Mouse (Mus musculus): ENCODE measurements around the gene Gm36864.
"Not testable (repeated sequence)": the region's sequence is repeated elsewhere in the genome, so short reads cannot be mapped to it uniquely, and the experiment has no call there.

The Gm36864 gene

DNA sequence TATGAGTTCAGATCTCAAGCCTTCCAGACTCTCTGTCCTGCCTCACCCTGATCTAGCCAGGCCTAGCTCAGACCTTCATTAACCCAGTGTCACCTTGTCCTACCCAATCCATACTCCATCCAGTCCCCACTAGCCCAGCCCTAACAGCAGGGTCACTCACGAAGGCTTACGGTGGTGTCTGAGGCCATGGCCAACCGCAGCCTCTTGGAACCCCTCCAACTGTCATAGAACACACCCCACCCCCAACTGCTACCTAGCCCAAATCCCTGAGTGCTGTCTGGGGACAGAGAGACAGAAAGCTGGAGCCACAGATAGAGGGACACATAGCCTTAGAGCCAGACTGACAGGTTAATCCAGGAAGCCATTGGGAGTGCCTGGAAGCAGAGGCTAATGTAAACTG lies at the start of gene Gm36864:
Gene Gm36864, plus strand, starts transcription at position 269 of the 400 bp plus-strand sequence.
- no peak for DNase-seq

DNA sequence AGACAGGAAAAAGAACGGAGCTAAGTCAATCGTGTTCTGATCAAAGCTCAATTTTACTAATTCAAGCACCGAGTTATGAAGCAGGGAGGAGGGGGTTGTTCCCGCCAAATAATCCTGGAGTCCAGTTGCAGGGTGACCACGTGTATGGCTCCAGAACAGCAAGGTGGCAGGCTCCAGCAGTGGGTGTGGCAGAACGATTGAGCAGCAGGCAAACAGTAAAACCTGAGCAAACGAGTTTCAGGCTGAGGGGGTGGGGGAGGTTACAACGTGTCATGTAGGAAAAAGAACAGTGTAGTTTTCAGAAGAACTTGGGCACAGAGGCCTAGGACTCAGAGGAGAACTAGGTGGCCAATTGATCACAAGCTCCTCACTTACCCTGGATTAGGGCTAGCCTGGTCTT lies 49.5 kb upstream of the Gm36864 start:
- not testable (repeated sequence) for DNase-seq

DNA sequence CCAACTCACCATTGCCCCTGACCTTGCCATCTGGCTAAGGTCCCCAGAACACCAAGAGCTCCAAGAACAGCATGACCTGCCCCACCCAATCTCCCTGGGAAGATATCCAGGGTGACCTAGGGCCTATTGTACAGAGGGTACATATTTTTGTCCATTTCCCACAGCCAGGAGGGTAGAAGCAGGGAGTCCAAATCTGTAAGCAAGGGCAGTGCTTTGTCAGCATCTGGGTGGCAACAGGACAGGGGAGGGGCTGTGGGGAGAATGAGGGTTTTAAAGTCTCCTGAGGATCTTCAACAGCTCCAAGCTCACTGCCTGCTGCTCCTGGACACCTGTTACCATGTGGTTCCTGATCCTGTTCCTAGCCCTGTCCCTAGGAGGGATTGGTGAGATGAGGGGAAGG lies 48.0 kb upstream of the Gm36864 start, which contains the start of gene Klk1b24:
Gene Klk1b24, plus strand, starts transcription at position 301 of the 400 bp plus-strand sequence.
- not testable (repeated sequence) for DNase-seq

DNA sequence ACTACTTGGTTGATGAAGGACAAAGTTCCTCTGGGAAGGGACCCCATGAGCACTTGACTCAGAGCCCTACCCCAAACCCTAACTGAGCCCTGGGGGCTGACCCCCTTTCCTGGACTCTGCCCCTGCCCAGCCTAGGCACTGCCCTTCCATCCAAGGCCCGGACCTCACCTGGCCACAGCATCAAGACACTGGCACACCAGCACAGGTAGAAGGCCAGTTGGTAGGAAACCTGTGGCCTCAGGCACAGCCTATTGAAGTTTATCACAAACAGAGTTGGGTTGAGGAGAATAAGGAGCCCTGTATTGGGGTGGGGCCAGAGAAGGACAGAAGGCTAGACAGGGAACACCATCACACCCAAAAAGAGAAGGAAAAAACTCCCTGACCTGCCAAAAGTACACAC lies 42.5 kb upstream of the Gm36864 start:
- not testable (repeated sequence) for DNase-seq

DNA sequence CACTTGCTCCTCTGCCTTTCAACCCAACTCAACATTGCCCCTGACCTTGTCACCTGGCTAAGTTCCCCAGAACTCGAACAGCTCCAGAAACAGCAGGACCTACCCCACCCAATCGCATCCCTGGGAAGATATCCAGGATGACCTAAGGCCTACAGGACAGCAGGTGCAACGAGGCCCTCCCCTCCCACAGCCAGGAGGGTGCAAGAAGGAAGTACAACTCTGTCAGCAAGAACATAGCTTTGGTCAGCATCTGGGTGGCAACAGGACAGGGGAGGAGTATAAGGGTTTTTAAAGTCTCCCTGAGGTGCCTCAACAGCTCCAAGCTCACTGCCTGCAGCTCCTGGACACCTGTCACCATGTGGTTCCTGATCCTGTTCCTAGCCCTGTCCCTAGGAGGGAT lies 38.1 kb upstream of the Gm36864 start, which contains the start of gene Klk1b3:
Gene Klk1b3, plus strand, starts transcription at position 301 of the 400 bp plus-strand sequence.
- DNase-seq = no peak

DNA sequence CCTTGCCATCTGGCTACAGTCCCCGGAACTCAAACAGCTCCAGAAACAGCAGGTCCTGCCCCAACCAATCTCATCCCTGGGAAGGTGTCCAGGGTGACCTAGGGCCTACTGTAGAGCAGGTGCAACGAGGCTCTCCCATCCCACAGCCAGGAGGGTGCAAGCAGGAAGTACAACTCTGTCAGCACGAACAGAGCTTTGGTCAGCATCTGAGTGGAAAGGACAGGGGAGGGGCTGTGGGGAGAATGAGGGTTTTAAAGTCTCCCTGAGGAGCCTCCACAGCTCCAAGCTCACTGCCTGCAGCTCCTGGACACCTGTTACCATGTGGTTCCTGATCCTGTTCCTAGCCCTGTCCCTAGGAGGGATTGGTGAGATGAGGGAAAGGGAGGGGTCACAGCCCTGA lies 28.8 kb upstream of the Gm36864 start, which contains the start of gene Klk1b4:
Gene Klk1b4, plus strand, starts transcription at position 301 of the 400 bp plus-strand sequence.
- not testable (repeated sequence) for DNase-seq

DNA sequence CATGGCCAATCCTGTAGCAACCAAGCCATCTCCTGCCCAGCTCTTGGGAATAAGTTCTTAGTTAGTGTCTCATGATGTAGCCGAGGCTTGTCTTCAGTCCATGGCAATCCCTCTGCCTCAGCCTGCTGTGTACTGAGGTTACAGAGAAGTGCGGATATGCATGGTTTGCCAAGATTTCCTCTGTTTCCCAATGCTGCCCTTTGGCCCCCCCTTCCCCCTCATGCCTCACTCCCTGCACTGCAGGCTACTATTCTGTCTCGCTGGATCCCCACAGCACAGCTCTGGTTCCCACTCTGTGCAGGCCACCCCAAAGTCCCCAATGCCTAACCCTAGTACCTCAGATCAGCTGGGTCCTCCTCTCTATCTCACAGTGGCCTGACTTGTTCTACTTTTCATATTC lies 27.7 kb upstream of the Gm36864 start:
- no peak for DNase-seq

DNA sequence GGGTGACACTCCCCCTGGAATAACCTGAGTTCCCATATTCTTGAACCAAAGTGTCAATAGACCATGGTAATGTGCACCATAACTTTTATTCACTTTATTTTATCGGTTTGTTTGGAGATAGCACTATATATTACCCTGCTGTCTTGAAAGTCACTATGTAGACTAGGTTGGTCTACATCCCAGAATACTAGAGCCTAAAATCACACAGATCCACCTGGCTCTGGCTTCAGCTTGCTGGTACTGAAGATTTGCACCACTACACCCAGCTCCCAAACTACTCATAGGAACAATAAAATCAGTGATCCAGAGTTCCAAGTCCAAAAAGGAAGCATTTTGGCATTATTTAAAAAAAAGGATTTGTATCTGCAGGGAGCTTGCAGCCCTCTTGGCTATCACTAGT lies 20.3 kb upstream of the Gm36864 start, which contains the start of gene Klk1b5:
Gene Klk1b5, plus strand, starts transcription at position 301 of the 400 bp plus-strand sequence.
- no peak for DNase-seq

DNA sequence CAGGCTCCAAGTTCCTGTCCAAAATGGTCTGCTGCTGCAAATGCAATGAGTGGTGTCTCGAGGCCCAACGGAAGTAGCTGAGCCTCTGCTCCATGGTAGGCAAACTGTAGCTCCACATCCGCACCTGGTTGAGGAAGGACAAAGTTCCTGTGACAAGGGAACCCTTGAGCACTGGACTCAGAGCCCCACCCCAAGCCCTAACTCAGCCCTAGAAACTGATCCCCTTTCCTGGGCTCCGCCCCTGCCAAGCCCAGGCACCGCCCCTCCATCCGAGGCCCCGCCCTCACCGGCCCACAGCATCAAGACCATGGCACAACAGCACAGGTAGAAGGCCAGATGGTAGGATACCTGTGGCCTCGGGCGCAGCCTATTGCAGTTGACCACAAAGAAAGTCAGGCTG lies 14.4 kb upstream of the Gm36864 start:
- DNase-seq = not testable (repeated sequence)

DNA sequence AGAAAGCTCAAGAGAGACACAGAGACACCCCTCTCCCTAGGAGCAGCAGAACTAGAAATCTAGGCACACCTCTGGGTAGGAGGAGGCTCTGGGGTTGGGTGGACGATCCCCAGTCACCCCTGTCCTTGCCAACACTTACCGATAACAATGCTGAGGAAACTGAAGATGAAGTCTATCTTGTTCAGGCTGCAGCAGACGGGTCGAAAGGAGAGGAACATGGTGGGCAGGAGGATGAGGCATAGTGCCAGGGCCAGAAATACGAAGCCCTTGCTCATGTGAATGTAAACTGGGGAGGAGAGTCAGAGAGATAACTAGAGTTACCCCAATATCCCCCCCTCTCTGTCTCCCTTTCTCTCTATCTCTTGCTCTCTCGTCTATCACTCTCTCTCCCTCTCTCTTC lies 13.6 kb upstream of the Gm36864 start:
- DNase-seq = not testable (repeated sequence)

DNA sequence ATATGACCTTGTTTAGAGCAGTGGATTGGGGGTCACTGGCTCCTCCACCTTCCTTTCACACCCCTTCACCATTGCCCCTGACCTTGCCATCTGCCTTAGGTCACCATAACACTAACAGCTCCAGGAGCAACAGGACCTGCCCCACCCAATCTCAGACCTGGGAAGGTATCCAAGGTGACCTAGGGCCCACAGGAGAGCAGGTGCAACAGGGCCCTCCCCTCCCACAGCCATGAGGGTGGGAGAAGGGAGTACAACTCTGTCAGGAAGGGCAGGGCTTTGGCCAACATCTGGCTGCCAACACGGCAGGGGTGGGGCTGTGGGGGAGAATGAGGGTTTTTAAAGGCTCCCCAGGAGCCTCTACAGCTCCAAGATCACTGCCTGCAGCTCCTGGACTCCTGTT lies 10.9 kb upstream of the Gm36864 start, which contains the start of gene Klk1:
Gene Klk1, plus strand, starts transcription at position 285 of the 400 bp plus-strand sequence.
- DNase-seq = no peak

DNA sequence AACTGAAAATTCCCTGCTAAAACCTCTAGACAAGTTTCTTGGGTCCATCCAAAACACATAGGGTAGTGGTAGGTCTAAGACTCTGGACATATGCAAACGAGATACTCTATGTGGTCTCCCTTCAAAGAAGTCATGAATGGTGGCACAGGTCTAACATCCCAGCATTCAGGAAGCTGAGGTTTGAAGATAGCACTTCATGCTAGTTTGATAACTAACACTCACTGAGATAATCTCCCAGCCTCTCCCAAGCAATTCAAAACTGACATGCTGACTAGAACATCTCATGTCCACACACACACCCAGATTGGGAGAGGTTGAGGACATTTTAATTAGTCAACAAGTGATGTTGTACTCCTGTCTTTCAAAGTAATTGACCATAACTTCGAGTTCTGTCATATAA lies 3.9 kb downstream of the Gm36864 start:
- DNase-seq = no peak

DNA sequence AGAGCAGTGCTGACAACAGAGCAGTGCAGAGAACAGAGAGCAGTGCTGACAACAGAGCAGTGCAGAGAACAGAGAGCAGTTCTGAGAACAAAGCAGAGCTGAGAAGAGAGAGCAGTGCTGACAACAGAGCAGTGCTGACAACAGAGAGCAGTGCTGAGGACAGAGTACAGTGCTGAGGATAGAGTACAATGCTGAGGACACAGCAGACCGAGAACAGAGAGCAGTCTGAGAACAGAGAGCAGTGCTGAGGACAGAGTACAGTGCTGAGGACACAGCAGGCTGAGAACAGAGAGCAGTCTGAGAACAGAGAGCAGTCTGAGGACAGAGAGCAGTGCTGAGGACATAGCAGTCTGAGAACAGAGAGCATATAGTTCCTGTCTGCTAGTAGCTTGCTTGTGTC lies 4.7 kb downstream of the Gm36864 start:
- DNase-seq = no peak

DNA sequence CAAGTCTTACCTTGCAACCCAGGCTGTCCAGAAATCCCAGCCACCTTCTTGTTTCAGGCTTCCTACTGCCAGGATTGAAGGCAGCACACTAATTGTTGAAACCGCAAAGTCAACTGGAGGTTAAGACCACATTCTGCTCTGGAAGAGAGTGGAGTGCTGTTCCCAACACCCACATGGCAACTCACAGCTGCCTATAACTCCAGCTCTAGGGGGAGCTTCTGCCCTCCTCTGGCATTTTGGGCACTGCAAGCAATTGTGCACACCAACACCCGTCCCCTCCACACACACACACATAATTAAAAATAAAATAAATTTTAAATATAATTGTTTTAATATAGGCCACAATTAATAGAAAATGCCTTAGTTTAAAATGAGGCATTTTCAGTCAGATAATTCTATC lies 5.2 kb downstream of the Gm36864 start:
- no peak for DNase-seq

DNA sequence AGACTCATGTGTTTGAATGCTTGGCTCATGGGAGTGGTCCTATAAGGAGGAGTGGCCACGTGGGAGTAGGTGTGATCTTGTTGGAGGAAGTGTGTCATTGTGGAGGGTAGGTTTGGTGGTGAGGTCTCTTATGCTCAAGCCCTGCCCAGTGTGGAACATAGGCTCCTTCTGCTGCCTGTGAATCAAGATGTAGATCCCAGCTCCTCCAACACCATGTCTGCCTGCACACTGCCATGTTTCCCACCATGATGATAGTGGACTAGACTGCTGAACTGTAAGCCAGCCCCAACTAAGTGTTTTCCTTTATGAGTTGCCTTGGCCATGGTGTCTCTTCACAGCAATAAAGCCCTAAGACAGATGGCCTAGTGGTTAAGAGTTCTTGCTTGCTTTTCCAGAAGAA lies 8.1 kb downstream of the Gm36864 start:
- DNase-seq = no peak

DNA sequence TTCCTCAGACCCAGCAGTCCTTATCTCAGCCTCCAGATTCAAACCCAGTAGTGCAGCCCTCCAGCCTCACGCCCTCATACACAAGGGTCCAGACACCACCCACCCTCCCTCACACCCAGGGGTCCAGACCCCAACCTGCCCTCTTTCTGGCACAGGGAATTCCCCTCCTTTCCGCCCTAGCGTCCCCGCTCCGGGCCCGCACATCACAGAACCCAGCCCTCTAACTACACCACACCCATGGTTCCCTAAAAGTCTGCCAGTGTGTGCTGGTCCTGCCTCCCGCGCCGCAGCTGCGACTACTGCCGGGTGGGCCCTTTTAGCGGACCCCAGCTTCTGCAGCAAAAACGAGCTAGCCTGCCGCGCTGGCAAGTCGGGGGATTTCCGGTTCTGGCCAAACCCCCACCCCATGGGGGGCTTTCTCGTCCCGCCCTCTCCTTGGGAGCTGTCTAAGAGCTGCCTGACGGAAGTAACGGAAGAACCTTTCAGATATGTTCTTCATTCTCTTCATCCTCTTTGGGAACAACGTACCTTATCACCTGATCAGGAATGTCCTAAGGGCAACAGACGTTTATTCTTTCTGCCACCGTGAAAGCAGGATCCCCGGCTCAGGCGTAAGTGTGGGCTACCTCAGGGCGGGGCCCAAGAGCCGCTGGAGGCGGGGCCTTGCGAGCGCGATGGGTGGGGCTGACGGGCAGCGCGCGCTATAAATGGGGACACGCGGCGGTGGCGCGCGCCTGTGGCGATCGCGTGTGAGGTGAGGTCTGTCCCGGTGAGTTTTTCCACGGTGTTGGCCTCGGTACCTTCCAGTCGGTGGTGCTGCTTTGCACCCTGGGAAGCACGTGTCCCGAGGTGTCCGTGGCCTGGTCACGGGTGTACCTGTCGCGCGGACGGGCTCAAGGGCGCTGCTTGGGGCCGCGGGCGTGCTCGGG lies 10.3 kb downstream of the Gm36864 start, which contains the start of the genes 1700028J19Rik and 2410002F23Rik:
Gene 1700028J19Rik, minus strand, starts transcription at position 641 of the 929 bp plus-strand sequence.
Gene 2410002F23Rik, plus strand, starts transcription at position 668 of the 929 bp plus-strand sequence.
- peak; percentile 90 for DNase-seq

DNA sequence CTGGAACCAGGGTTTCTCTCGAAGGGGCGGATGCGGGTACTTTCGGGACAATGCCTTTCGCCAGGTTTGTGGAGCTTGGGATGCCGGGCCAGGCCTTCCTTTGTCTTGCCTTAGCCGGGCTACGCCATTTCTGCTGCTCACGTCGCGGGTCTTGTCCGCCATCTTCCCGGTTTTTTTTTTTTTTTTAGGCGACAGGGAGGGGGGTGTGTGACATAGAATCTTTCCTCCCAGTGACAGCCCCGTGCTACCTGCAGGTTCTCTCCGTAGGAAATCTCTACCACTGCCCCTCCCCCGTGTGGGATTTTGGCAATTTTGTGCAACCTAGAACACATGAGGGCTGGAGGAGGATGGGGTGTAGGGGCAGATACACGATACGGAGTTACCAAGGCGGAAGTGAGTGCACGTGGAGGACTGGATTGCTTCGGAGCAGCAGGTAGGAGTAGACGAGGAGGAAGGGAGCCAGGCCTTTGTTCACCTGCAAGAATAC lies 11.1 kb downstream of the Gm36864 start:
- DNase-seq = no peak

DNA sequence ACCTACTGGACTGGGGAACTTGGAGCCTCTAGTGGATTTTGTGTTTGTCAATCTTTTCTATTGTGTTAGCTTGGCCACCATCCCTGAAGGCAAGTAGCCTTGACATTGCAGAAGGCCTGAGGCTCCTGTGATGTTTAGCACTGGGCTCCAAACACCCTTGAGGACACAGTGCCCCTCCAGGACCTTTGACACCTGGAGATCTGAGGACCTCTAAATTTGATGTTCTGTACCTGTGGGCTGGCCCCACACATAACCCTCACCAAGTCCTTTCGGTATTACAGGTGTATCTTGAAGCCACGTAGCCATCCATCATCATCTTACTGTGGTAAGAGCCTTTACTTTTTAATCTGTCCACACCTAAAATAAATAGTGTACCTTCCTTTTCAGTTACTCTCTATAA lies 12.0 kb downstream of the Gm36864 start:
- DNase-seq = no peak

DNA sequence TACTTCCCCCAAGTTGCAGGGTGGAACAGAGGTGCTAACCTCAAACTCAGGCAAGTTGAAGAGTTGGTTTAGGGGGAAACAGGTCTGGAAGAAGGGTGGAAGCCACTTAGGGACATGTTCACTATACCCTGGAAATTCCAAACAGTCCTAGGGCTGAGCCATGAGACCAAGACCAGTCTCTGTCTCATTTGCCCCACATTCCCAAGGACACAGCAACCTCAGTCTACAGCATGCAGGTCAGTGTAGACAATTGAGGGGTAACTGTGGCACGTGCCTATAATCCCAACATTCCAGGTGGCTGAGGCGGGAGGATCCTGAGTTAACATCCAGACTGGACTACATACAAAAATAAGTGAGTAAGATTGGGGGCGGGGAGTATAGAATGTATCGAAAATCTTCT lies 13.3 kb downstream of the Gm36864 start:
- DNase-seq = no peak

DNA sequence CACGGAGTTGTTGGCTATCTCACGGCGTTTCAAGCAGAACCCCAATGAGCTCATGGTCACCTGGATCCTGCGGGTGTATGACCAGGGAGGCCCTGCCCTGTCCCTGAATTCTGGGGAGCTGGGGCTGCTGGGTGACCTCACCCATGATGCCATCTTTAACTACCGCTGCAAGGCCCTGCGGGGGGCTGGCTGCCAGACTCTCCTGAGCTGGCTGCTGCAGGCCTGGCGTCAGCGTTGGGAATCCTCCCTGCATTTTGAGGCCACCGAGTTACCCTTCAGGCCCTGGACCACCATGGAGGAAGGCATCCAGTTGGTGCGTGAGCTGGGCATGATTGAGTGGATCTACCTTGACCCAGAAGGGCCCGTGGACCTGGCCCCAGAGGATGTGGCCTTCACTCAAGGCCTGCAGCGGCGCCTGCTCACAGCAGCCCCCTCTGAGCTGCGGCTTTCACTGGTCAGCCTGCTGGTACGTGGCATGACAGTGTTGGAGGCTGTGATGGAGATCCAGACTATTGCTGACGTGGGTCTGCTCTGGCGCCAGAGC lies 14.8 kb downstream of the Gm36864 start:
- not testable (repeated sequence) for DNase-seq

DNA sequence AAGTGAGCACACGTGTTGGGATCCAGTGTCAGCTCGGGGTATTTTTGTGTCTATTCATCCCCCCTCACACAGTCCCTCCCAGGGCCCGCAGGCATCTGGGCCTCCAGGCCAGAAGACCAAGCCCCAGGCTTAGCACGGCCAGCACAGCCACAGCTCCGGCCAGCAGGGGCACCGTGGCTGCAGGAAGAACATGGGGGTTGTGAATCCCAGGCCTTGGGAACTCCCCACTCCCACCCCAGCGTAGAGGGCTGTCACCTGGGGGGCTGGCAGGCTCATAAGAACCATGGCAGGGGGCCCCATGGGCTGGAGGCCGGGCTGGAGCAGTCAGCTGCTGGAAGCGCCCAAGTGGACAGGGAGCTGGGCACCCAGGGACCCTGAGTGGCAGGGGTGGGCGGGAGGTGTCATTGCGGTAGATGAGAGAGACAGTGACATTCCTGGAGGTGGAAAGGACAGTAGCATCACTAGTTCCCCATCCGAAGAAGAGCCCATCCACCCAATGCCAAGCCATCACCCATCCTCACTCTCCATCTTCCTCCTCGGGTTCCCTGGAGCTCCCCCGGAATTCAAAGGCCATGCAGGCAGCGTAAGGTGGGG lies 17.1 kb downstream of the Gm36864 start:
- DNase-seq = no peak

DNA sequence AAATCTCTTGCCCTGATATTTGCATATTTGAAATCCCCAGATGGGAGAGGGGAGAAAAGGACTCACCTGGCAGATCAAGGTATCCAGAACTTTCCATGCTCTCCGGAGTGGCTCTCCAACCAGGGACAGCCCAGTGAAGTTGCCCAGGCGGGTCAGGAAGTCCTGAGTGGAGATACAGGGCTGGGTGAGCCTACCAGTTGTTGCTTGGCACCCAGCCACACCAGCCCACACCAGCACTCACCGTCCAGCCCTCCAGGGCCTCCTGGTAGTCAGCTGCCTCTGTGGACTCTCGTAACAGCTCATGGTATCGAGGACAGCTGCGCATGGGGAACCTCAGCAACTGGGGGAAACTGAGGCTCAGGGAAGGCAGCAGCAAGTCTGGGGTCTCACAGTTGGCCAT lies 19.0 kb downstream of the Gm36864 start:
- DNase-seq = no peak

DNA sequence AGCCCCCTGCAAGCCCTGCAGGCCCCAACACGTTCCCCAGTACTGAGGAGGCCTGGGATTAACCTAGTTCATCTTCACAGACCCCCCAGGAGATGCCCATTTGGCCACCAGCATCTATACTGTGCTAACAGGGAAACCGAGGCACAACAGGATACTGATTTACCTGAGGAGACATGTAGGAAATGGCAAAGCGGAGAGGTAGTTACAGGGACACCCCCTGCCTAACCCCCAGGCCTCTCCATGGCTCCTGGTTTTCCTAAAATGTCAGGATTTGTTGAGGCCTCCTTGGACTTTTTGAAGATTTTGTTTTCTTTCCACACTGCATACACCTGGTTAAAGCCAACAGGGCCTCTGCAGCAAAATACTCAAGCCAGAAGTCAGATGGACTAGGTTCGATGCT lies 21.3 kb downstream of the Gm36864 start, which contains the start of gene Acp4:
Gene Acp4, minus strand, starts transcription at position 101 of the 400 bp plus-strand sequence.
- no peak for DNase-seq
